Mouse (Mus musculus) liver, postnatal 0 days (tissue): ENCODE data around the gene Mtmr3.

Source experiments
- CTCF ChIP-seq: sonication (generic); IDR thresholded peaks from 2 replicates; pipeline ENCODE4 v1.5.1; 2016; ENCODE audit warnings: antibody characterized with exemption, low read depth
- EP300 ChIP-seq: IDR thresholded peaks from 2 replicates; pipeline ENCODE4 v1.6.1; 2016; ENCODE audit warnings: antibody characterized with exemption, low read depth, mild to moderate bottlenecking

DNA sequence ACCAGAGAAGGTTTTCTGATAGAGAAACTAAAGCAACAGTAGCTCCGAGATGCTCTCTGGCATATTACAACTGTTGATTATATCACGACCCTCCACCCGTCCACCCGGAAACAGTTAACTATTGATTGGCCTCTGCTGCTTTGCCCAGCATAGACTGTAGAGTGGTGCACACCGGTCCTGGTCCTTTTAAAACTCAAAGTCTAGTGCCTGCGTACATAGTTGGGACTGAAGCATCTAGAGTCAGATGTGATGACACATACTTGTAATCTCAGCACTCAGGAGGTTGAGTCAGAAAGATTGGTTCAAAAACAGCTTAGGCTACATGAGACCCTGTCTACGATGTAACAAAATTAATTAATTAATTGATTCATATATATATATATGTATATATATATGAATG is 43.6 kb upstream of the Mtmr3 start:
- TF ChIP-seq EP300 (no peak), CTCF (no peak)
